Mouse (Mus musculus): ENCODE measurements at regions not wholly inside any gene's neighbourhood (a gene's known extent, or its start where the extent isn't known, plus 50 kb on each side); places are given as distances from the start of the nearest gene placed in this dataset.

GRCm38 (mm10) chr5:149851011-149851410 lies 167.5 kb upstream of the Rxfp2 start:
- peak; percentile 90 for TF ChIP-seq CTCF (IDR thresholded peaks at IDR 0.05; ENCODE audit: borderline replicate concordance, extremely low read depth, insufficient read depth, insufficient read length)
- no peak for TF ChIP-seq POLR2A (IDR thresholded peaks at IDR 0.05; ENCODE audit: borderline replicate concordance, extremely low read depth, insufficient read depth, insufficient read length, poor library complexity, severe bottlenecking)

Data from brain, embryonic 14.5 days (tissue).